Mouse (Mus musculus) C2C12 (cell line): ENCODE data around the gene Gm17606. TPM values are rescaled to one million over a fixed set of nuclear protein-coding genes. Genes with fewer than 3 reads are reported as not detected.

Experiments
- H3K27me3 ChIP-seq: one replicate; pipeline ENCODE4 v1.6.1; 2011; ENCODE audit not compliant: control insufficient read depth, insufficient read depth, insufficient read length
- H3K36me3 ChIP-seq: one replicate; pipeline ENCODE4 v1.6.1; 2011; ENCODE audit not compliant: control insufficient read depth, insufficient read depth
- H3K4me3 ChIP-seq: one replicate; pipeline ENCODE4 v1.5.1; 2011; ENCODE audit warnings: mild to moderate bottlenecking, control low read depth; ENCODE audit not compliant: poor library complexity, insufficient read depth, severe bottlenecking
- H3K79me2 ChIP-seq: one replicate; pipeline ENCODE4 v1.6.1; 2011; ENCODE audit not compliant: control insufficient read depth, insufficient read depth
- H3K79me3 ChIP-seq: one replicate; pipeline ENCODE4 v1.6.1; 2011; ENCODE audit warnings: low read depth, control low read depth
- H3ac ChIP-seq: one replicate; pipeline ENCODE3; 2011; ENCODE audit warnings: low read depth; ENCODE audit not compliant: control insufficient read depth, insufficient read length
- CEBPB ChIP-seq: IDR thresholded peaks from one replicate; pipeline ENCODE4 v1.6.1; 2011; ENCODE audit warnings: low read depth, mild to moderate bottlenecking, control low read depth, moderate library complexity
- CTCF ChIP-seq: IDR thresholded peaks from one replicate; pipeline ENCODE4 v1.5.1; 2011; ENCODE audit not compliant: control insufficient read depth, insufficient read depth, insufficient read length
- FOSL1 ChIP-seq: IDR thresholded peaks from one replicate; pipeline ENCODE4 v1.8.0; 2011; ENCODE audit warnings: mild to moderate bottlenecking, low read length; ENCODE audit not compliant: poor library complexity, insufficient read depth, severe bottlenecking
- MAX ChIP-seq: IDR thresholded peaks from one replicate; pipeline ENCODE4 v1.6.1; 2011; ENCODE audit warnings: mild to moderate bottlenecking, control low read depth
- MYOD1 ChIP-seq: IDR thresholded peaks from one replicate; pipeline ENCODE4 v1.6.1; 2011; ENCODE audit warnings: low read depth; ENCODE audit not compliant: control insufficient read depth, insufficient read length
- MYOG ChIP-seq: IDR thresholded peaks from one replicate; pipeline ENCODE4 v1.6.1; 2011; ENCODE audit not compliant: control insufficient read depth, insufficient read length; ENCODE audit errors: extremely low read depth
- USF1 ChIP-seq: IDR thresholded peaks from one replicate; pipeline ENCODE4 v1.6.1; 2011; ENCODE audit warnings: low read depth, mild to moderate bottlenecking, control low read depth, moderate library complexity
- polyA plus RNA-seq: library from polyadenylated mRNA; unstranded; fragments of >200 nt; fragmentation: generic; extraction: Trizol; gene quantifications from one replicate; pipeline ENCODE4 v1.2.1, GENCODE M21; 2012; ENCODE audit warnings: missing spikeins

Gm17606 gene
- polyA plus RNA-seq, 1 experiment = not detected

DNA sequence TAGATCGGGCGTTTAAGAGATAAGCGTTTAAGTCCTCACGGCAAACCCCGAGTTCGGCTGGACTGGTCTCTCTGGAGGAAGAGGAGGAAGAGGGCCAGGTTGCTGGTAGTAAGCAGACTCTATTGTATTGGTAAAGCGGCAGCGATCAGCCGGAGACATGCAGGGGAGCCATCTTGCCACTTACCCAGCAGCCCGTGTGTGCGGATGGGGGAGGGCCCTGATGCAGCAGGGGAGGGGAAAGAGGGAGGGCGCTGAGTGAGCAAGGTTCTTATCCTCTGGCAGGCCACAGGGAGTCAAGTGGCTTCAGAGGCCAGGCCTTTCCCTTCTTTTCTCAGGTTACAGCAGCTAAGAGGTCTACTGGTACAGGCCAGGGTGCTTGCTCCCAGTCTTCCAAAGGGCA is 12.7 kb downstream of the Gm17606 start:
- H3K4me3 ChIP-seq = peak overlapping the region; percentile 79
- TF ChIP-seq MAX = peak; percentile 49
- TF ChIP-seq CTCF = no peak
- no peak for TF ChIP-seq FOSL1
- no peak for TF ChIP-seq USF1
- no peak for TF ChIP-seq CEBPB
- TF ChIP-seq MYOD1 = no peak
- H3K36me3 ChIP-seq = peaks cover 66% of the 10 kb centered on the region
- peak overlapping the region; percentile 68 for H3ac ChIP-seq
- H3K79me3 ChIP-seq = peaks cover 34% of the 10 kb centered on the region
- no peaks in the 10 kb centered on the region for H3K27me3 ChIP-seq
- peaks cover 50% of the 10 kb centered on the region for H3K79me2 ChIP-seq

DNA sequence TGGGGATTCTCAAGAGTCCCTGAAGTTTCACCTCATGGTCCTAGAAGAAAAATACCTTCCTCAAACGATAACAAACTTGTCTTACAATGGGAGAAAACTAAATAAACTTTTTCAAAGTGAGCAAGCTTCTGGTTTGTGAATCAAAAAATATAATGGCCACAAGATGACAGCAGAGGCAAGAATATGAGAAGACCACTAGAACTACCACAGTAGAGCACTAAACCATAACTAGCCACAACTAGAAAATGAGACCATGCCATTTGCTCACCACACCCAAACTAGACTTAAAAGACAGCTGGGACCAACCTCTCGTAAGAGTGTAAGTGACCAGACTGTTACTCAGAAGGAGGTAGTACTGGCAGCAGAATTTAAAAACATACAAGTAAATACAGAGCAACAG is 19.3 kb downstream of the Gm17606 start:
- H3K79me2 ChIP-seq = no peaks in the 10 kb centered on the region
- peaks cover 80% of the 10 kb centered on the region for H3K36me3 ChIP-seq
- no peak overlapping the region for H3K4me3 ChIP-seq
- no peaks in the 10 kb centered on the region for H3K79me3 ChIP-seq
- no peak for TF ChIP-seq USF1
- no peaks in the 10 kb centered on the region for H3K27me3 ChIP-seq
- no peak overlapping the region for H3ac ChIP-seq

DNA sequence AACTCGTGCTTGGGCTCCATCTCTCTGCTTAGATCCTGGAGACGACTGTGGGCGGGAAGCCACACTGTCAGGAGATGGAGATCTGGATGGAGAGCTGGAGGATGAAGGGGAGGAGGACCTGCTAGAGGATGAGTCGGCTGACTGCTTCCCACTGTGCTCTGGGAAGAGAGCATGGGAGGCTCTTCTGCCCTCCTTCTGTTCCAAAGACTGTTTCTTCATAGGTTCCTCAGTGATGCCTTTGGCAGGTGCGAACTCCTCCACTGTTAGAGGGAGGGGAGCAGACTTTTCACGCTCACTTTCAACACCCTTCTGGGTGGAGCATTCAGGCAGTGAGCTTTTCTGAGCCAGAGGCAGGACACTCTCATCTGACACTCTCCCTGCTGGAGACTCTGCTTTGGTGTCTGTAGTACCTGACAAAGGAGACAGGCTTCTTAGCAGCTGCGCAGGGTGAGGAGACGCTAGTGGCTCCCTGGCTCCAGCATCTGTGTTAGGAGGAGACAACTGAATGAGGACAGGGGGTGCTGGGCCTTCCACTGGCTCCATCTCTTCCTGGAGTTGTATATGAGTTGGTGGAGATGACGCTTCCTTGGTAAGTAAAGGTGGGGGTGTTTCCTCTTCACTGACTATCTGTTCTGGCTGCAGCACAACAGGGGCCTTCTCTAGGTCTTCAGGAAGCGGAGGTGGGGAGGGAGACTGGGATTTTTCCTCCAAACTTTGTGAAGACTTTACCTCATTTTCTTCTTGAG is 23.9 kb downstream of the Gm17606 start:
- Histone ChIP-seq H3K79me3 (no peaks in the 10 kb centered on the region), H3ac (no peak overlapping the region), H3K79me2 (no peaks in the 10 kb centered on the region), H3K4me3 (no peak overlapping the region), H3K36me3 (peaks cover 77% of the 10 kb centered on the region), H3K27me3 (no peaks in the 10 kb centered on the region)
- TF ChIP-seq MYOG (no peak), USF1 (no peak), CTCF (no peak), FOSL1 (no peak), MAX (no peak), CEBPB (no peak), MYOD1 (no peak)

DNA sequence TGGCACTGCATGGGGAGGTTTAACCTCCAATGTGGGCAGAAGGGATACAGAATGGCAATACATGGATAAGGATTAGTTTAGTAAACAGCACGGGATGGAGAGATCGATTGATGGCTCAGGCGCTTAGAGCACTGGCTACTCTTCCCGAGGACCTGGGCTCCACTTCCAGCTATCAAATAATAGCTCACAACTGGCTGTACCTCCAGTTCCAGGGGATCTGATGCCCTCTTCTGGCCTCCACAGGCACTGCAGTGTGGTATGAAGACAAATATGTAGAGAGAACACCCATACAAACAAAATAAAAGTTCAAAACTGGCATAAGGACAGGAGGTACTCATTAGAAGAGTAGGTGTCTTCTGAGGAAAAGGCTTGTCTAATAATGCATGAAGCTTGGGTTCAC is 28.6 kb downstream of the Gm17606 start:
- Histone ChIP-seq H3ac (no peak overlapping the region), H3K36me3 (peaks cover 53% of the 10 kb centered on the region), H3K27me3 (no peaks in the 10 kb centered on the region), H3K4me3 (no peak overlapping the region), H3K79me3 (peaks cover 3% of the 10 kb centered on the region), H3K79me2 (no peaks in the 10 kb centered on the region)
- TF ChIP-seq CTCF (no peak), MYOD1 (no peak), FOSL1 (no peak), USF1 (no peak), CEBPB (no peak), MYOG (no peak), MAX (no peak)

DNA sequence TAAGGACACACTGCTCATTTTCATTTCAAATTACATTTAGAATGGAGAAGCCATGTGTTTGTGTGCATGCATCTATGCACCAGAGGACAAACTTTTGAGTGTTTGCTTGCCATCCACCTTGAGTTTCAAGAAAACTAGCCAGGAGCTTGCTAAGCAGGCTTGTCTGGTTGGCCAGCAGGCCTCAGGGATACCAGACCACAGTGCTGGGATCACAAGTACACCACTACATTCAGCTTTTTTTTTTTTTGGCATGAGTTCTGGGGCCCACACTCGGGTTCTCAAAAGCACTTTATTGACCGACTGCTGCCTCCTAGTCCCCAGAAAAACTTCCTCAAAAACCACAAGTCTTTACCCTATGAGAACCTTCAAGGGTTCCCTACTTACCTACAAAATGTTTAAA is 33.6 kb downstream of the Gm17606 start:
- Histone ChIP-seq H3K36me3 (peaks cover 63% of the 10 kb centered on the region), H3K79me3 (peaks cover 6% of the 10 kb centered on the region), H3K79me2 (no peaks in the 10 kb centered on the region), H3K4me3 (no peak overlapping the region), H3K27me3 (no peaks in the 10 kb centered on the region), H3ac (no peak overlapping the region)
- TF ChIP-seq MYOG (no peak), USF1 (no peak), FOSL1 (no peak), MYOD1 (no peak), CEBPB (no peak), MAX (no peak), CTCF (no peak)

DNA sequence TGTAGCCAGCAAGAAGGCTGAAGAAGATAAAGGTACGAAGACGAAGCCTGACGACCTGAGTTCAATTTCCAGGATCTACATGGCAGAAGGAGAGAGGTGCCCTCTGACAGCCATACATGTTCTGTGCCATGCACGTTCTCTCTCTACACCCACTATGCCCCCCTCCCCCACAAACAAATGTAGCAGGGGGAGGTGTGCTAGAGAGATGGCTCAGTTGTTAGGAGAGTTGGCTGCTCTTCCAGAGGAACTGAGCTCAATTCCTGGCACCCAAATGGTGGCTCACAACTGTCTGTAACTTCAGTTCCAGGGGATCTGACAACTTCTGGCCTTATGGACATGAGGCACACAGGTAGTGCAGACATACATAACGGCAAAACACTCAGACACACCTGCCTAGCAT is 35.5 kb downstream of the Gm17606 start:
- Histone ChIP-seq H3K4me3 (no peak overlapping the region), H3ac (no peak overlapping the region), H3K79me2 (peaks cover 13% of the 10 kb centered on the region), H3K27me3 (no peaks in the 10 kb centered on the region), H3K36me3 (peaks cover 59% of the 10 kb centered on the region), H3K79me3 (peaks cover 11% of the 10 kb centered on the region)
- TF ChIP-seq USF1 = no peak
- no peak for TF ChIP-seq MYOG
- no peak for TF ChIP-seq FOSL1
- TF ChIP-seq CTCF = no peak
- no peak for TF ChIP-seq MAX
- TF ChIP-seq CEBPB = no peak
- TF ChIP-seq MYOD1 = no peak
